Mouse (Mus musculus) erythroblast, embryonic 14.5 days (primary cell): ENCODE measurements around the gene Metrnl.

ENCODE experiments used
- GATA1 ChIP-seq: IDR thresholded peaks from 2 replicates; pipeline ENCODE4 v1.6.1; 2012; ENCODE audit warnings: low read length, inconsistent platforms, mixed read lengths
- TAL1 ChIP-seq: IDR thresholded peaks from 3 replicates; pipeline ENCODE4 v1.6.1; 2012; ENCODE audit warnings: low read length, inconsistent platforms, mixed read lengths

- no peak for TF ChIP-seq GATA1
- no peak for TF ChIP-seq TAL1
Observed at GRCm38 (mm10) chr11:121703619-121704215, 2.4 kb downstream of the Metrnl start.
